Mouse (Mus musculus) Patski (cell line): ENCODE data around the gene Cd55b. TPM values are rescaled to one million over a fixed set of nuclear protein-coding genes. Genes with fewer than 3 reads are reported as not detected.

Experiments used
- ATAC-seq: fragments of 100-300 bp; one replicate; pipeline ENCODE4 v1.8.0; 2021
- CTCF ChIA-PET: fragments of 350-600 bp; sonication (Branson Sonifier 250); formaldehyde crosslinking; loops from one replicate; lab custom pipeline; 2022; ENCODE audit warnings: inconsistent platforms; lab: Charles Lee
- POLR2A ChIA-PET: fragments of 350-600 bp; sonication (Branson Sonifier 250); formaldehyde crosslinking; loops from one replicate; lab custom pipeline; 2022; ENCODE audit warnings: antibody characterized with exemption, inconsistent platforms; lab: Charles Lee
- DNase-seq: peaks from one replicate; pipeline ENCODE4 v3.0.0-alpha.2; 2011; ENCODE audit warnings: low read depth, low spot score
- H3K27me3 ChIP-seq: fragments of 371-371 bp; one replicate; pipeline ENCODE4 v1.5.1; 2021
- CTCF ChIP-seq: fragments of 100-300 bp; IDR thresholded peaks from one replicate; pipeline ENCODE4 v1.5.1; 2021
- in situ Hi-C: fragments of 300-500 bp; cut with MboI; formaldehyde crosslinking; loops from 3 replicates; pipeline ENCODE4 v1.11.1; 2018; ENCODE audit warnings: low pct_unique_long_range_greater_than_20kb, mixed read lengths
- polyA plus RNA-seq: library from polyadenylated mRNA; unstranded; gene quantifications from one replicate; pipeline ENCODE4 v1.2.3, GENCODE M21; 2021

Gene Cd55b
- polyA plus RNA-seq, 1 experiment from 2014 or later = 0.21 TPM

GRCm38 (mm10) chr1:130377726-130378429, 44.9 kb downstream of the Cd55b start:
- in situ Hi-C loops = loop anchor here (10.0 kb wide), 2 partner anchors 213 to 883 kb away; no protein-coding TSS in a partner anchor
- TF ChIP-seq CTCF = no peak
- POLR2A ChIA-PET = no interaction called here
- no peak for DNase-seq
- ATAC-seq = no peak
- CTCF ChIA-PET = interaction anchor here (1.9 kb wide), 1 partner anchor 28 kb away, joined by 4 read pairs; no protein-coding TSS in a partner anchor
- H3K27me3 ChIP-seq = no peaks in the 10 kb centered on the region

- CTCF ChIA-PET = no interaction called here
- ATAC-seq (no peak), DNase-seq (no peak)
- in situ Hi-C loops = loop anchor here (10.0 kb wide), 2 partner anchors 209 to 879 kb away; no protein-coding TSS in a partner anchor
- H3K27me3 ChIP-seq = no peaks in the 10 kb centered on the region
- POLR2A ChIA-PET = no interaction called here
- TF ChIP-seq CTCF = no peak
These were observed 48.5 kb downstream of the Cd55b start for GRCm38 (mm10) chr1:130374173-130374785.

DNA sequence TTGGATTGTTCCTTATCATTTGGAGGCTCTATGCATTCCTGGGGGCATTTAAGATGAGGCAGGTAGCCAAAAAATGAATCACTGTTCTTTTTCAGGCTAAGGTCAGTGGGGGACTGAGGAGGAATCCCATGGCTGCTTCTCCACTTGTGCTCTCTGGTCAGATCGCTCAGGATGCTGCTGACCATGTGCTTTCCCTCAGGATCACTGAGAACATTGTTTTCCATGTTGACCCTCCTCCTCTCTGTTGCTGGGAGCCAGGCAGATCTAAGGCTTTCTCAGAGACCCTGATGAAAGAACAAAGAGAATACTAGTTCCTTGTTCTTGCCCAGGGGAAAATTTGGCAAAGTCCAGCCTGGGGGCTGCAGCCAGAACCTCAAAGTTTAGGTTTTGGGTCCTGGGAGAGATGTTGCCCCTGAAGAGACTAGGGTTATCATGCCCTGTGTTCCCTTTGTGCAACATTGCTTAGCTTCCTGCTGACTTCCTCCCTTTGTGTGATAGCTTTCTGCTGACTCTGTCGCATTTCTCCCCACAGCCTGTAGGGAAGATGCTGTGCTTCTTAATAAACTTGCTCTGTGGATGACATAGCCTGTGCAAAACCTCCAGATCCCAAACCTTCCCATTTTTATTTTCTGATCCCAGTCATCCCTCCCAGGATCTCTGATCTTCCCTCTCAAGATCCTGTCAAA, 49.3 kb downstream of the Cd55b start:
- DNase-seq (no peak), ATAC-seq (no peak)
- no peak for TF ChIP-seq CTCF
- CTCF ChIA-PET = no interaction called here
- POLR2A ChIA-PET = no interaction called here
- in situ Hi-C loops = loop anchor here (10.0 kb wide), 2 partner anchors 209 to 879 kb away; no protein-coding TSS in a partner anchor
- no peaks in the 10 kb centered on the region for H3K27me3 ChIP-seq

DNA sequence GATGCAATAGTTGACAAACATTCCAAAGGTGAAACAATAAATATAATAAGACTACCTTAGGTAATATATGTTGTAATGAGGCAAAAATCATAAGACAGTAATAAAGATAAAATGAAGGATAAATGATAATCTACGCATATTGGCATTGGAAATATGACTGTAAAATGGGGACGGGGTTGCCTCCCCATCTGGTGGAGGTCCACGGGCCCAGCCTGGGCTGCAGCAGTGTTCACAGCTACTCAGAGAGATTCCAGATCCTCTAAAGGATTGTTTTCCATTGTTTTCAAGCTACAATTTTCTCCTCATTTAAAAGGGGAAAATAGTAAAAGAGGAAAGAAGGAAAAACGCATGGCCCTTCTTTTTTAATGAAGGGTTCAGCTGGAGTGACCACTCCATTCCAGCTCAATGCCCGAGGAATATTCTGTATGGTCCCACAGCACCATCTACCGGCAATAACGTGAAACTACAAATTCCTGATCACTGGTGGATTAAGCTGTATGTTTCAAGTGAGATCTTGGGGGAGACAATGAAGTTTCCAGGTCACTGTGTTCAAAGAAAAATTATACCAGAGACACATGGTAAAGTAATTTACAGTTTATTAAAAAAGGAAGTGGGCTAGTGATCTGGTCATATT, 50.8 kb downstream of the Cd55b start:
- peaks cover 9% of the 10 kb centered on the region for H3K27me3 ChIP-seq
- in situ Hi-C loops = loop anchor here (10.0 kb wide), 2 partner anchors 207 to 877 kb away; no protein-coding TSS in a partner anchor
- ATAC-seq (no peak), DNase-seq (peak; percentile 12)
- CTCF ChIA-PET = interaction anchor here (0.7 to 1.9 kb wide), 12 partner anchors 8 to 1501 kb away, joined by 3 to 6 read pairs (median 3); no protein-coding TSS in a partner anchor
- peak; percentile 82 for TF ChIP-seq CTCF
- POLR2A ChIA-PET = no interaction called here

GRCm38 (mm10) chr1:130371291-130371690, 51.5 kb downstream of the Cd55b start:
- H3K27me3 ChIP-seq = peaks cover 14% of the 10 kb centered on the region
- DNase-seq (no peak), ATAC-seq (no peak)
- POLR2A ChIA-PET = no interaction called here
- in situ Hi-C loops = loop anchor here (10.0 kb wide), 2 partner anchors 206 to 876 kb away; no protein-coding TSS in a partner anchor
- no peak for TF ChIP-seq CTCF
- CTCF ChIA-PET = interaction anchor here (0.8 to 1.9 kb wide), 6 partner anchors 14 to 73 kb away, joined by 3 to 6 read pairs (median 3); no protein-coding TSS in a partner anchor

DNA sequence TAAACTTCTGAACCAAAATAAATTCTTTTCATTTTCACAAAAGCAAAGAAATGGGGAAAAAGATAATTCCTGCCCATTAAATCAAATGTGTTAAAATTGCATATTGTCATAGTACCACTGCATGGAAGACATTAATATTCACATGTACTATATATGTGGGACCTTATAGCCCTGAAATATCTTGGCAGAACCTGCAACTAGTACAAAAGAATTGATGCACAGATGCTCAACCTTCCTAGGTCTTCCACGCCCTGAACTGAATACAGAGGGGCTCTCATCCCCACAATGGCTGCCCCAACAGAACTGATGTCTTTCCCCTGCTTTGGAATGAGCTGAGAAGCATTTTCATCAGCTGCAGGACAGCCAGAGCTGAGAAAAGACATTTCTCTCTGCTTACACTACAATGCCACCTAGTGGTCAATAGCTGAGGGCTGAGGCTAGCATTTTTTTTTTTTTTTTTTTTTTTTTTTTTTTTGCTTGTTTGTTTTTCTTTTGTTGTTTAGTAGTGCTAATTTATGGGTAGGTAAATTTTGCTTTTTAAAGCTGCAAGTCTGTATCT, 72.7 kb downstream of the Cd55b start:
- CTCF ChIA-PET = interaction anchor here (0.6 to 2.3 kb wide), 10 partner anchors 8 to 1236 kb away, joined by 3 to 6 read pairs (median 4); no protein-coding TSS in a partner anchor
- in situ Hi-C loops = no loop called here
- TF ChIP-seq CTCF = peak; percentile 67
- DNase-seq (no peak), ATAC-seq (no peak)
- POLR2A ChIA-PET = no interaction called here
- peaks cover 3% of the 10 kb centered on the region for H3K27me3 ChIP-seq

GRCm38 (mm10) chr1:130342429-130342828, 80.4 kb downstream of the Cd55b start:
- POLR2A ChIA-PET = no interaction called here
- CTCF ChIA-PET = interaction anchor here (1.2 to 2.1 kb wide), 3 partner anchors 8 to 30 kb away, joined by 3 to 6 read pairs (median 3); no protein-coding TSS in a partner anchor
- ATAC-seq (no peak), DNase-seq (no peak)
- in situ Hi-C loops = no loop called here
- peak; percentile 25 for TF ChIP-seq CTCF
- H3K27me3 ChIP-seq = no peaks in the 10 kb centered on the region

Other genes with a start within 250 kb of the Cd55b start
- 1.9 TPM for gene Cd55, start 39.7 kb upstream of the Cd55b start, polyA plus RNA-seq
- not detected for gene Zp3r, start 206.6 kb upstream of the Cd55b start, polyA plus RNA-seq
- 2.7 TPM for gene C4bp, start 238.6 kb upstream of the Cd55b start, polyA plus RNA-seq